Mouse (Mus musculus): Measurements from ENCODE around the gene Dcpp1.

- no peak for TF ChIP-seq POLR2A (IDR thresholded peaks at IDR 0.05; ENCODE audit: control insufficient read depth, low read depth, low read length)
- TF ChIP-seq CTCF (IDR thresholded peaks at IDR 0.05; ENCODE audit: control insufficient read depth, insufficient read depth, insufficient replicate concordance, low read depth, low read length), result no peak
These were observed 3.5 kb upstream of the Dcpp1 start for GRCm38 (mm10) chr17:23877166-23877565.

Data from testis, adult 2 months (tissue).